In genomic region chr13:11563224-11564024, GRCm38 (mm10) we compare ENCODE assay signal across 8 mouse cellular contexts.
DNase-seq lines count a peak whose midpoint lies in the region; ATAC-seq lines count a peak whose summit lies in the region.

No protein-coding gene starts in this region.

- no peaks in the 10 kb centered on the region for H3K36me3 ChIP-seq in neural tube, embryonic 14.5 days (ENCODE audit: control insufficient read depth, insufficient read depth, low read length)

- H3K4me2 ChIP-seq in neural tube, embryonic 14.5 days (ENCODE audit: low read depth, low read length) = no peak overlapping the region

- H3K27me3 ChIP-seq in neural tube, embryonic 14.5 days (ENCODE audit: control insufficient read depth, insufficient read depth, low read length) = no peaks in the 10 kb centered on the region

- peak; percentile 33 for DNase-seq in heart, adult 8-10 months (ENCODE audit: low spot score)
- no peak for DNase-seq in heart, adult 11 months
- DNase-seq in gastrocnemius, postnatal 36 days = peak; percentile 24 to 26
- DNase-seq in kidney, postnatal 14 days = peak; percentile 60
- DNase-seq in liver = peak; percentile 53
- DNase-seq in yolk sac, embryonic 10.5 days (ENCODE audit: low spot score) = peak; percentile 43

- WGBS in neural tube, embryonic 14.5 days = 33% methylated on average over 1 of the region's 1 CpGs

- H3K9ac ChIP-seq in neural tube, embryonic 14.5 days (replicated peaks; ENCODE audit: low read depth, low read length) = no peak overlapping the region

- H3K4me1 ChIP-seq in neural tube, embryonic 14.5 days (ENCODE audit: control insufficient read depth, insufficient read depth, low read length) = no peaks in the 10 kb centered on the region

- intact Hi-C loops in gastrocnemius, postnatal 36 days (cut with DNase I) = no loop called here

- ATAC-seq in common myeloid progenitor, adult 5-6 weeks (replicated peaks; ENCODE audit: low read depth, poor library complexity, severe bottlenecking) = 0 out of 2 replicates have a peak, but pooled peaks have one; percentile 39
- ATAC-seq in neural tube, embryonic 14.5 days (ENCODE audit: low read depth) = peak; percentile 91

- H3K27ac ChIP-seq in neural tube, embryonic 14.5 days (ENCODE audit: low read depth, low read length) = no peak overlapping the region

- H3K4me3 ChIP-seq in neural tube, embryonic 14.5 days (ENCODE audit: low read depth, low read length) = no peak overlapping the region

- no peaks in the 10 kb centered on the region for H3K9me3 ChIP-seq in neural tube, embryonic 14.5 days (ENCODE audit: control insufficient read depth, low read length)
